Mouse (Mus musculus) ES-E14 (cell line): ENCODE results near the gene Zim1. TPM values are rescaled to one million over a fixed set of nuclear protein-coding genes. Genes with fewer than 3 reads are reported as not detected.

Source experiments
- DNase-seq: peaks from one replicate; pipeline ENCODE4 v3.0.0-alpha.2; 2013; ENCODE audit warnings: low read depth, low spot score
- H3K27ac ChIP-seq: 2 replicates; pipeline ENCODE4 v1.5.1; 2012; ENCODE audit warnings: low read depth, mild to moderate bottlenecking, low read length, moderate library complexity, mixed read lengths; ENCODE audit not compliant: poor library complexity, insufficient read depth, severe bottlenecking
- H3K36me3 ChIP-seq: 2 replicates; pipeline ENCODE4 v1.6.1; 2012; ENCODE audit warnings: mild to moderate bottlenecking, low read length, moderate library complexity, mixed read lengths; ENCODE audit not compliant: control insufficient read depth, poor library complexity, insufficient read depth, severe bottlenecking
- H3K4me1 ChIP-seq, 2 experiments: fragments of 150-350 bp in 1 of 2; sonication (generic) in 1 of 2; 2 replicates each; pipeline ENCODE4 v1.6.1; 2012; ENCODE audit warnings: low read length in 2 of 2, mild to moderate bottlenecking in 1 of 2, mixed read lengths in 1 of 2; ENCODE audit not compliant: control insufficient read depth in 2 of 2, insufficient read depth in 2 of 2, poor library complexity in 1 of 2
- H3K4me3 ChIP-seq, 2 experiments: fragments of 150-350 bp in 1 of 2; sonication (generic) in 1 of 2; 2 replicates each; pipeline ENCODE4 v1.5.1; 2012; ENCODE audit warnings: low read length in 2 of 2, low read depth in 1 of 2, mild to moderate bottlenecking in 1 of 2, mixed read lengths in 1 of 2; ENCODE audit not compliant: insufficient read depth in 1 of 2, poor library complexity in 1 of 2, severe bottlenecking in 1 of 2
- H3K9ac ChIP-seq: 2 replicates; pipeline ENCODE4 v1.6.1; 2012; ENCODE audit warnings: low read depth, mild to moderate bottlenecking, low read length, mixed read lengths; ENCODE audit not compliant: poor library complexity, insufficient read depth, severe bottlenecking
- H3K9me3 ChIP-seq: fragments of 150-350 bp; sonication (generic); 2 replicates; pipeline ENCODE4 v1.6.1; 2012; ENCODE audit warnings: low read depth, mild to moderate bottlenecking, low read length; ENCODE audit not compliant: control insufficient read depth, insufficient read depth
- CHD2 ChIP-seq: IDR thresholded peaks from 2 replicates; pipeline ENCODE4 v1.6.1; 2014; ENCODE audit warnings: mild to moderate bottlenecking, low read depth, low read length, inconsistent platforms
- HCFC1 ChIP-seq: IDR thresholded peaks from 2 replicates; pipeline ENCODE4 v1.6.1; 2012; ENCODE audit warnings: low read length, inconsistent platforms, borderline replicate concordance; ENCODE audit not compliant: insufficient read depth
- MAFK ChIP-seq: IDR thresholded peaks from 2 replicates; pipeline ENCODE4 v1.6.1; 2014; ENCODE audit warnings: mild to moderate bottlenecking, low read depth, low read length, inconsistent platforms; ENCODE audit not compliant: insufficient read depth
- ZC3H11A ChIP-seq: IDR thresholded peaks from 2 replicates; pipeline ENCODE4 v1.6.1; 2012; ENCODE audit warnings: low read depth, mild to moderate bottlenecking, inconsistent platforms, low read length, borderline replicate concordance
- ZNF384 ChIP-seq: IDR thresholded peaks from 2 replicates; pipeline ENCODE4 v1.6.1; 2012; ENCODE audit warnings: low read depth, low read length, inconsistent platforms
- in situ Hi-C, 2 experiments: fragments of 600-800 bp; cut with MboI; formaldehyde crosslinking; loops; one replicate each; pipeline ENCODE4 v1.15.1; 2025; ENCODE audit warnings: low sequenced_read_pairs in 2 of 2, inconsistent platforms in 1 of 2; ENCODE audit not compliant: unreplicated experiment in 2 of 2
- total RNA-seq: library from RNA; depleted of rRNA; stranded (reverse); fragments of 300-350 nt; gene quantifications from 2 replicates; pipeline ENCODE4 v1.2.3, GENCODE M21; 2012

Gene Zim1
- total RNA-seq, 1 experiment, result 1.7 TPM

DNA sequence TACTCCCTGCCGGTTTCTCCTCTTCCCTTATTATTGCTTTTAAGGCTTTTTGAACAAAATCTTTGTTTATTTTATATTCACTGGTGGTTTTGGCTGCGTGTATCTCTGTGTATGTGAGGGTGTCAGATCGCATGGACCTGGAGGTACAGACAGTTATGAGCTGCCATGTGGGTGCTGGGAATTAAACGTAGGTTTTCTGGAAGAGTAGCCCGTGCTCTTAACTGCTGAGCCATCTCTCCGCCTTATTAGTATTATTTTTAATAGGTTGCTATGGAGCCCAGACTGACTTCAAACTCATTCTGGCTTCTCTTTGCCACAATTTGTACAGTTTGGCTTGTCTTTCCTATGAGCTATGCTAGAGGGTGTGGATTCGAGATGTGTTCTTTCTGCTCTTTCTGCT is 32.8 kb downstream of the Zim1 start:
- Histone ChIP-seq H3K9ac (no peak overlapping the region), H3K4me3 (no peak overlapping the region), H3K27ac (no peak overlapping the region), H3K9me3 (no peaks in the 10 kb centered on the region), H3K4me1 (peaks cover 0 to 5% of the 10 kb centered on the region in 2 experiments; a peak in 1 of 4 replicates), H3K36me3 (no peaks in the 10 kb centered on the region)
- no peak for DNase-seq
- in situ Hi-C loops, result no loop called here
- TF ChIP-seq MAFK (no peak), ZC3H11A (no peak), HCFC1 (no peak), CHD2 (no peak), ZNF384 (no peak)

DNA sequence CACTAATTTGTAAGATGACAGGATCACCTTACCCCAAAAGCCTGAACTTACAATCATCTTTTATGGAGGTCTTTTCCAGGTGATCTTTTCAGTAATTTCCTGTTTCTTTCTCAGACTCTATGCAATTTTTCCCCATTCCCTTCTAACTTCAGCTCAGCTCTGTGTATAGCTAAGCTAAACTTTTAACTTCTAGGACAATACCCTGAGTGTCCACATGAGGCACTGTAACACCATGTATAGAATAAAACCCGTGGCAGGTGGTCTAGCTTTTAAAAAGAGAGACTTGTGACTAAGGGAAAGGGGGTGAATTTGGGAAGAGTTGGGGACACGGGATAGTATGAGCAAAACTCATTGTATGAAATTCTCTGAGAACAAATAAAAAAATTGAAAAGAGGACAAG is 36.6 kb downstream of the Zim1 start:
- in situ Hi-C loops, result no loop called here
- Histone ChIP-seq H3K36me3 (no peaks in the 10 kb centered on the region), H3K4me1 (peaks cover 2 to 5% of the 10 kb centered on the region in 2 experiments; a peak in 1 of 4 replicates), H3K4me3 (no peak overlapping the region), H3K9ac (no peak overlapping the region), H3K9me3 (no peaks in the 10 kb centered on the region), H3K27ac (no peak overlapping the region)
- peak; percentile 51 for DNase-seq
- 0 out of 2 replicates have a peak, but pooled peaks have one; percentile 22 for TF ChIP-seq ZC3H11A
- no peak for TF ChIP-seq CHD2

GRCm38 (mm10) chr7:6658606-6659005 is 37.6 kb downstream of the Zim1 start:
- Histone ChIP-seq H3K4me1 (peaks cover 2 to 5% of the 10 kb centered on the region in 2 experiments; a peak in 1 of 4 replicates), H3K4me3 (no peak overlapping the region), H3K36me3 (no peaks in the 10 kb centered on the region), H3K9me3 (no peaks in the 10 kb centered on the region), H3K9ac (no peak overlapping the region), H3K27ac (no peak overlapping the region)
- in situ Hi-C loops, result no loop called here
- no peak for TF ChIP-seq ZNF384
- TF ChIP-seq HCFC1, result no peak
- TF ChIP-seq ZC3H11A, result no peak
- TF ChIP-seq CHD2, result no peak
- TF ChIP-seq MAFK, result no peak
- DNase-seq, result peak; percentile 29

DNA sequence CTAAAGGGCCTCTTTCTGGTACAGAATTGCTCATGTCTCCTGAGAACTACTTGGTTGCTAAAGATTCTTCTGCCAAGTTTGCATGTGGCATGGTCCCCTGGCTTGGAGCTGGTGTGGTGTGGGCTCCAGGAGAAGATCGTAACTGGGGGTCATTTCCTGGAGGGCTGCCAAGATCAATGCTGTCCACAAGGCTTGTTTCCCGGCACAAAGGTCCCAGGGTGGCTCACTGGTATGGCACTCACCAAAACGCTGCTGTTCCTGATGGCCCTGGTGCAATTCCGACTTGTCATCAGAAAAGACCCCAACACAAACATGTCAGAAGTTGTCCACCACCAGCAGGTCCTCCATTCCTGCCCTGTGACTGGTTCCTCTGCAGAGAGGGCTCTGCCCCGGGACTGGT is 44.1 kb downstream of the Zim1 start:
- in situ Hi-C loops, result no loop called here
- Histone ChIP-seq H3K9ac (no peak overlapping the region), H3K9me3 (no peaks in the 10 kb centered on the region), H3K27ac (no peak overlapping the region), H3K36me3 (no peaks in the 10 kb centered on the region), H3K4me1 (no peaks in the 10 kb centered on the region), H3K4me3 (no peak overlapping the region)
- TF ChIP-seq CHD2, result no peak
- no peak for TF ChIP-seq HCFC1
- no peak for TF ChIP-seq ZNF384
- no peak for TF ChIP-seq ZC3H11A
- no peak for TF ChIP-seq MAFK
- DNase-seq, result no peak

GRCm38 (mm10) chr7:6651221-6651620 is 45.0 kb downstream of the Zim1 start:
- TF ChIP-seq ZNF384, result no peak
- TF ChIP-seq MAFK, result no peak
- TF ChIP-seq CHD2, result no peak
- TF ChIP-seq HCFC1, result no peak
- no peak for TF ChIP-seq ZC3H11A
- no peaks in the 10 kb centered on the region for H3K9me3 ChIP-seq
- H3K4me1 ChIP-seq, result no peaks in the 10 kb centered on the region
- in situ Hi-C loops, result no loop called here
- H3K9ac ChIP-seq, result no peak overlapping the region
- no peak overlapping the region; the same call in 1 of the 2 replicates for H3K27ac ChIP-seq
- H3K36me3 ChIP-seq, result no peaks in the 10 kb centered on the region
- DNase-seq, result no peak
- no peak overlapping the region for H3K4me3 ChIP-seq
